Mouse (Mus musculus): ENCODE data around the gene Sypl. TPM values are rescaled to one million over a fixed set of nuclear protein-coding genes. Genes with fewer than 3 reads are reported as not detected.

Gene Sypl
- total RNA-seq, 2 experiments from 2014 or later: 85.3 to 86.1 TPM

- DNase-seq (ENCODE audit: low spot score): no peak
- intact Hi-C loops (cut with DNase I): no loop called here
Measured at GRCm38 (mm10) chr12:32936246-32936946, 17.3 kb upstream of the Sypl start.

GRCm38 (mm10) chr12:32941141-32941540 lies 12.6 kb upstream of the Sypl start:
- no peak for DNase-seq (ENCODE audit: low spot score)
- intact Hi-C loops (cut with DNase I): no loop called here

GRCm38 (mm10) chr12:32943347-32943746 lies 10.3 kb upstream of the Sypl start:
- intact Hi-C loops (cut with DNase I): no loop called here
- peak; percentile 27 for DNase-seq (ENCODE audit: low spot score)

- intact Hi-C loops (cut with DNase I): no loop called here
- DNase-seq (ENCODE audit: low spot score): no peak
Measured at GRCm38 (mm10) chr12:32943951-32944350, 9.7 kb upstream of the Sypl start.

- intact Hi-C loops (cut with DNase I): no loop called here
- no peak for DNase-seq (ENCODE audit: low spot score)
Measured at GRCm38 (mm10) chr12:32944884-32945454, 8.7 kb upstream of the Sypl start.

GRCm38 (mm10) chr12:32946376-32946775 lies 7.3 kb upstream of the Sypl start:
- no peak for DNase-seq (ENCODE audit: low spot score)
- intact Hi-C loops (cut with DNase I): no loop called here

GRCm38 (mm10) chr12:32952416-32952815 lies 1.3 kb upstream of the Sypl start:
- intact Hi-C loops (cut with DNase I): loop anchor here (2.0 kb wide), 1 partner anchor 58 kb away; no protein-coding TSS in a partner anchor
- no peak for DNase-seq (ENCODE audit: low spot score)

GRCm38 (mm10) chr12:32953066-32953465 lies 625 bp upstream of the Sypl start:
- intact Hi-C loops (cut with DNase I): loop anchor here (2.0 kb wide), 1 partner anchor 58 kb away; no protein-coding TSS in a partner anchor
- no peak for DNase-seq (ENCODE audit: low spot score)

GRCm38 (mm10) chr12:32954216-32955021 lies 728 bp downstream of the Sypl start:
- intact Hi-C loops (cut with DNase I): no loop called here
- DNase-seq (ENCODE audit: low spot score): peak; percentile 75

GRCm38 (mm10) chr12:32955037-32955436 lies 1.3 kb downstream of the Sypl start:
- intact Hi-C loops (cut with DNase I): no loop called here
- no peak for DNase-seq (ENCODE audit: low spot score)

GRCm38 (mm10) chr12:32957211-32957610 lies 3.5 kb downstream of the Sypl start:
- no peak for DNase-seq (ENCODE audit: low spot score)
- intact Hi-C loops (cut with DNase I): no loop called here

- intact Hi-C loops (cut with DNase I): loop anchor here (5.0 kb wide), 1 partner anchor 40 kb away; no protein-coding TSS in a partner anchor
- no peak for DNase-seq (ENCODE audit: low spot score)
Measured at GRCm38 (mm10) chr12:32962132-32962531, 8.4 kb downstream of the Sypl start.

GRCm38 (mm10) chr12:32963858-32964257 lies 10.2 kb downstream of the Sypl start:
- DNase-seq (ENCODE audit: low spot score): no peak
- intact Hi-C loops (cut with DNase I): loop anchor here (5.0 kb wide), 1 partner anchor 42 kb away; no protein-coding TSS in a partner anchor

- intact Hi-C loops (cut with DNase I): no loop called here
- DNase-seq (ENCODE audit: low spot score): no peak
Measured at GRCm38 (mm10) chr12:32972287-32972686, 18.6 kb downstream of the Sypl start.

GRCm38 (mm10) chr12:32974893-32975292 lies 21.2 kb downstream of the Sypl start:
- intact Hi-C loops (cut with DNase I): no loop called here

GRCm38 (mm10) chr12:32975501-32975900 lies 21.8 kb downstream of the Sypl start:
- DNase-seq (ENCODE audit: low spot score): no peak
- intact Hi-C loops (cut with DNase I): no loop called here

More at GRCm38 (mm10) chr12:32974893-32975292, 21.2 kb downstream of the Sypl start:
- no peak for DNase-seq (ENCODE audit: low spot score)

GRCm38 (mm10) chr12:32982631-32983030 lies 28.9 kb downstream of the Sypl start:
- intact Hi-C loops (cut with DNase I): no loop called here
- DNase-seq (ENCODE audit: low spot score): no peak

- DNase-seq (ENCODE audit: low spot score): no peak
- intact Hi-C loops (cut with DNase I): no loop called here
Measured at GRCm38 (mm10) chr12:32983081-32983480, 29.4 kb downstream of the Sypl start.

- intact Hi-C loops (cut with DNase I): no loop called here
- no peak for DNase-seq (ENCODE audit: low spot score)
Measured at GRCm38 (mm10) chr12:32986284-32986683, 32.6 kb downstream of the Sypl start.

GRCm38 (mm10) chr12:32989731-32990130 lies 36.0 kb downstream of the Sypl start:
- intact Hi-C loops (cut with DNase I): no loop called here
- DNase-seq (ENCODE audit: low spot score): no peak

GRCm38 (mm10) chr12:32994081-32994480 lies 40.4 kb downstream of the Sypl start:
- intact Hi-C loops (cut with DNase I): no loop called here
- DNase-seq (ENCODE audit: low spot score): no peak
